Mouse (Mus musculus) olfactory bulb, adult 2 months (tissue): ENCODE data around the gene Setdb2.

Experiments
- CTCF ChIP-seq: fragments of 200-500 bp; IDR thresholded peaks from 2 replicates; pipeline ENCODE4 v1.5.1; 2012; ENCODE audit warnings: low read depth, mild to moderate bottlenecking, low read length, moderate library complexity; ENCODE audit not compliant: insufficient read depth
- POLR2A ChIP-seq: fragments of 200-500 bp; IDR thresholded peaks from 2 replicates; pipeline ENCODE4 v1.6.1; 2012; ENCODE audit warnings: mild to moderate bottlenecking, low read depth, low read length, moderate library complexity; ENCODE audit not compliant: insufficient read depth

GRCm38 (mm10) chr14:59438505-59438904 is 2.2 kb downstream of the Setdb2 start:
- TF ChIP-seq CTCF (no peak), POLR2A (no peak)
